Comparison of ENCODE assay signal across 27 mouse cellular contexts in genomic region chr8:105372473-105372872, GRCm38 (mm10). TPM values are rescaled to one million over a fixed set of nuclear protein-coding genes. Genes with fewer than 3 reads are reported as not detected.
A peak's percentile ranks its signal among the peaks of the same experiment; 100 is the strongest.
DNase-seq lines count a peak whose midpoint lies in the region; ATAC-seq and TF ChIP-seq lines count a peak whose summit lies in the region.
"Had no signal": no experiment of that assay in that cellular context is flagged by ENCODE, and none has a peak within 500 bp of the region (broad histone marks: within the 10 kb centered on the region; RNA-seq: fewer than 3 reads in every experiment).

No protein-coding gene starts in this region.

- peaks cover 10% of the 10 kb centered on the region for H3K4me1 ChIP-seq in embryonic fibroblast, embryonic 13.5 days (ENCODE audit: control insufficient read depth, insufficient read depth, low read length)
- H3K4me1 ChIP-seq: limb, embryonic 12.5 days had no signal

- DNase-seq in heart, adult 11 months: peak; percentile 80
- DNase-seq in heart, adult 9 months (ENCODE audit: low spot score in 2 of 2): no peak
- peak; percentile 75 for DNase-seq in NIH3T3 (ENCODE audit: low read depth)
- DNase-seq in adrenal gland, postnatal 25 days: peak; percentile 40
- no peak for DNase-seq in urinary bladder, postnatal 14 days (ENCODE audit: low spot score)
- no peak for DNase-seq in embryo, embryonic 10 days (ENCODE audit: low spot score)
- DNase-seq: embryo, embryonic 11 days; kidney, adult 9 months; kidney, postnatal 25 days; lung, adult 2 months; lung, postnatal 4 days; spleen, adult 18-20 months; thymus, postnatal 4 days had no signal

- H3K27ac ChIP-seq in embryonic fibroblast, embryonic 13.5 days (ENCODE audit: insufficient read depth, low read length): peak overlapping the region; percentile 80
- H3K27ac ChIP-seq: forebrain, embryonic 10.5 days; heart, embryonic 13.5 days; hindbrain, embryonic 13.5 days; limb, embryonic 12.5 days; liver, embryonic 12.5 days had no signal

- H3K4me3 ChIP-seq in embryonic fibroblast, embryonic 13.5 days (ENCODE audit: insufficient read depth, low read length): no peak overlapping the region
- H3K4me3 ChIP-seq: forebrain, embryonic 10.5 days; heart, embryonic 13.5 days; hindbrain, embryonic 13.5 days; limb, embryonic 12.5 days; liver, embryonic 12.5 days had no signal

- no peak for TF ChIP-seq POLR2A in embryonic fibroblast, embryonic 13.5 days (IDR thresholded peaks at IDR 0.05; ENCODE audit: low read depth, low read length)

- ATAC-seq in erythroblast, adult 5-6 weeks (replicated peaks; ENCODE audit: low FRiP score, poor library complexity, severe bottlenecking): no peak
- ATAC-seq: inflammation-experienced regulatory T-cells, adult 6 months; liver, embryonic 12.5 days had no signal

- no peak for TF ChIP-seq CTCF in embryonic fibroblast, embryonic 13.5 days (IDR thresholded peaks at IDR 0.05; ENCODE audit: borderline replicate concordance, insufficient read depth, low read length)

RNA-seq across cellular contexts. Expression of gene Plekhg4, which starts 0.6 kb away (rescaled TPM):
- total RNA-seq in adrenal gland, postnatal 25 days (2021): 0.76 and 0.82 TPM in 2 replicates
- polyA plus RNA-seq in embryonic fibroblast, embryonic 13.5 days (2011; ENCODE audit: insufficient read length, low read depth, missing spikeins): 3.7 and 3.9 TPM in 2 replicates
- not detected in 2 replicates for total RNA-seq in erythroblast, adult 5-6 weeks (2015; ENCODE audit: low replicate concordance)
- not detected in 2 replicates for total RNA-seq in erythroblast, adult 5-6 weeks (2017; ENCODE audit: low replicate concordance)
- total RNA-seq: granulocyte monocyte progenitor cell, adult 5-6 weeks; heart, postnatal 25 days had no signal
- polyA plus RNA-seq: liver, embryonic 12.5 days had no signal

RNA-seq across cellular contexts. Expression of gene Slc9a5, which starts 23.8 kb away (rescaled TPM):
- total RNA-seq in adrenal gland, postnatal 25 days (2021): 1.3 and 2.7 TPM in 2 replicates
- 8.9 and 10.3 TPM in 2 replicates for polyA plus RNA-seq in embryonic fibroblast, embryonic 13.5 days (2011; ENCODE audit: insufficient read length, low read depth, missing spikeins)
- total RNA-seq in erythroblast, adult 5-6 weeks (2015; ENCODE audit: low replicate concordance): 1.7 TPM in 1 of 2 replicates, not detected in the other
- total RNA-seq in erythroblast, adult 5-6 weeks (2017; ENCODE audit: low replicate concordance): not detected in 2 replicates

RNA-seq across cellular contexts. Expression of gene Fhod1, which starts 24.7 kb away (rescaled TPM):
- 14.0 and 18.4 TPM in 2 replicates for total RNA-seq in adrenal gland, postnatal 25 days (2021)
- 16.0 and 22.6 TPM in 2 replicates for polyA plus RNA-seq in embryonic fibroblast, embryonic 13.5 days (2011; ENCODE audit: insufficient read length, low read depth, missing spikeins)
- total RNA-seq in erythroblast, adult 5-6 weeks (2015; ENCODE audit: low replicate concordance): 0.19 and 3.8 TPM in 2 replicates
- total RNA-seq in erythroblast, adult 5-6 weeks (2017; ENCODE audit: low replicate concordance): 0.56 and 1.0 TPM in 2 replicates

RNA-seq across cellular contexts. Expression of gene Kctd19, which starts 40.8 kb away (rescaled TPM):
- total RNA-seq in adrenal gland, postnatal 25 days (2021): not detected in 2 replicates
- polyA plus RNA-seq in embryonic fibroblast, embryonic 13.5 days (2011; ENCODE audit: insufficient read length, low read depth, missing spikeins): not detected in 2 replicates
- not detected in 2 replicates for total RNA-seq in erythroblast, adult 5-6 weeks (2015; ENCODE audit: low replicate concordance)
- total RNA-seq in erythroblast, adult 5-6 weeks (2017; ENCODE audit: low replicate concordance): not detected in 2 replicates
- total RNA-seq: G1E; granulocyte monocyte progenitor cell, adult 5-6 weeks; left cerebral cortex, adult 8-10 months had no signal
- polyA plus RNA-seq: embryonic facial prominence, embryonic 14.5 days; forebrain, embryonic 10.5 days; G1E; heart, embryonic 13.5 days; hindbrain, embryonic 13.5 days; inflammation-experienced regulatory T-cells, adult 6 months; limb, embryonic 12.5 days; liver, embryonic 12.5 days; neural tube, embryonic 11.5 days had no signal

RNA-seq across cellular contexts. Expression of gene Lrrc36, which starts 40.9 kb away (rescaled TPM):
- 3.8 and 6.1 TPM in 2 replicates for total RNA-seq in adrenal gland, postnatal 25 days (2021)
- polyA plus RNA-seq in embryonic fibroblast, embryonic 13.5 days (2011; ENCODE audit: insufficient read length, low read depth, missing spikeins): not detected in 2 replicates
- 0.96 TPM in 1 of 2 replicates, not detected in the other for total RNA-seq in erythroblast, adult 5-6 weeks (2015; ENCODE audit: low replicate concordance)
- 0.56 and 0.85 TPM in 2 replicates for total RNA-seq in erythroblast, adult 5-6 weeks (2017; ENCODE audit: low replicate concordance)
- total RNA-seq: G1E; granulocyte monocyte progenitor cell, adult 5-6 weeks had no signal
- polyA plus RNA-seq: G1E; inflammation-experienced regulatory T-cells, adult 6 months had no signal

Comparison
In these comparisons a context has a peak if more than half of its experiments do, and no peak if none do; other contexts are left out.
1. DNase-seq: peak in heart, adult 11 months (single experiment), NIH3T3 (single experiment) and adrenal gland, postnatal 25 days (single experiment); none in heart, adult 9 months (0 of 2), urinary bladder, postnatal 14 days (single experiment) and embryo, embryonic 10 days (single experiment).